Mouse (Mus musculus): ENCODE results near the gene Srarp. TPM values are rescaled to one million over a fixed set of nuclear protein-coding genes. Genes with fewer than 3 reads are reported as not detected.

The Srarp gene
- not detected in 2 replicates for polyA plus RNA-seq (2012; ENCODE audit: insufficient read depth, low replicate concordance)

DNA sequence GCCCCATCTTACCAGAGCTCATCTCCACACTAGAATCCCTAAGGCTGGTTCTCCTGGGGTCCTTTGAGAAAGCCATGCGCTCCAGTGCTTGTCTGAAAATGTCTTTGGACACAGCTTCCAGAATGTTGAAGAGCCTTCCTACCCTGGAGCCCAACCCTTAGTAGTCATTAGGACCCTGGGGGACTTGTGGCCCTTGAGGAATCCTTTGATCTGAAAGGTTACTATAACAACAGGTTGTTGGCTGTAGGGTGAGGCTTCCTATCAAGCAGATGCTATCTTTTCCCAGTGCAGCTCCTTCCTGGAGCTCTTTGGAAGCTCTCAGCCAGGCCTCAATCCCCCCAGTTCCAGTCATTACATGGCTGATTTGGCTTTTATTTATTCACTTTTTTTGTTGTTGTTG lies at the start of gene Srarp:
Srarp (minus strand) TSS at position 132 of the 400 bp plus-strand sequence.
- Histone ChIP-seq H3K27me3 (replicated peaks) (peaks cover 7% of the 10 kb centered on the region), H3K36me3 (replicated peaks; ENCODE audit: low read length) (no peaks in the 10 kb centered on the region), H3K4me3 (replicated peaks) (no peak within 1 kb of the TSS), H3K4me1 (peaks cover 11% of the 10 kb centered on the region), H3K9me3 (no peaks in the 10 kb centered on the region)
- no peak for TF ChIP-seq GATA1 (IDR thresholded peaks at IDR 0.05; ENCODE audit: borderline replicate concordance, low read length)
- no peak for TF ChIP-seq FLI1 (IDR thresholded peaks at IDR 0.05; ENCODE audit: low read length)

DNA sequence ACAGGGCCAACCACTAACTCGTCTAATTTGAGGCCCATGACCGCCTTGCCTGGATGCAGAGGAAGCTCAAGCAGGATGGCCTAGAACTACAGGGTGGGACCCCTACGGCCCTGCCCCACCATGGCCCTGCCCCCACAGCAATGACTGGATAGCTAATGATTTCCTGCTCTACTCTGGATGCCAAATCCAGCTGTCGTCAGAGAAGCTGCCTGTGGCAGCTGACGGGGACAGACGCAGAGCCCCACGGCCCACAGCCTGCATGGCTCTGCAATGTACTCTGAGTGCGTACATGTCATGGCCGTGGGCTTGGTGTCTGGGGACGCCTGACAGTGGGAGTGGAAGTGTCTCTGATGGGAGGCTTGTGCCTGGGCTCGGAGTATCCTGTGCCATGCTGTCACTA lies 48.2 kb upstream of the Srarp start:
- Histone ChIP-seq H3K27me3 (replicated peaks) (no peaks in the 10 kb centered on the region), H3K9me3 (peaks cover 6% of the 10 kb centered on the region), H3K4me1 (no peaks in the 10 kb centered on the region), H3K4me3 (replicated peaks) (no peak overlapping the region), H3K36me3 (replicated peaks; ENCODE audit: low read length) (peaks cover 97% of the 10 kb centered on the region)
- TF ChIP-seq FLI1 (IDR thresholded peaks at IDR 0.05; ENCODE audit: low read length) (no peak), GATA1 (IDR thresholded peaks at IDR 0.05; ENCODE audit: borderline replicate concordance, low read length) (no peak)

DNA sequence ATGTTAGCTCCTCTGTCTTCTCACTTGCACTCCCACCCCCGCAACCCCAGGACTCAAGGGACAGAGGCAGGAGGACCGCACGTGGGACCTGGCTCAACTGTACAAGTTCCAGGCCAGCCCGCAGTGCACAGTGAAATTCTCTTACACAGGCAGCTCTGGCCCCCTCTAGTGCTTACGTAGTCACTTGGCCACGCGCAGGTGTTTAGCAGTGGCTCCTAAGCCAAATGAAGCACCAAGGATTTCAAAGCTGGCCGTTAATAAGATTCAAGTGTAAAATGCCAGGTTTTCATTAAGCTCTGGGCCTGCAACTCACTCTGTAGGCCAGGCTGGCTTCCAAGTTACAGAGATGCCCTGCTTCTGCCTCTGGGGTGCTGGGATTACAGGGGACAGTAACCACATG lies 43.5 kb upstream of the Srarp start:
- Histone ChIP-seq H3K36me3 (replicated peaks; ENCODE audit: low read length) (peaks cover 98% of the 10 kb centered on the region), H3K4me3 (replicated peaks) (no peak overlapping the region), H3K4me1 (peaks cover 4% of the 10 kb centered on the region; the same call in 1 of the 2 replicates), H3K9me3 (peaks cover 47% of the 10 kb centered on the region), H3K27me3 (replicated peaks) (no peaks in the 10 kb centered on the region)
- TF ChIP-seq GATA1 (IDR thresholded peaks at IDR 0.05; ENCODE audit: borderline replicate concordance, low read length) (no peak), FLI1 (IDR thresholded peaks at IDR 0.05; ENCODE audit: low read length) (no peak)

DNA sequence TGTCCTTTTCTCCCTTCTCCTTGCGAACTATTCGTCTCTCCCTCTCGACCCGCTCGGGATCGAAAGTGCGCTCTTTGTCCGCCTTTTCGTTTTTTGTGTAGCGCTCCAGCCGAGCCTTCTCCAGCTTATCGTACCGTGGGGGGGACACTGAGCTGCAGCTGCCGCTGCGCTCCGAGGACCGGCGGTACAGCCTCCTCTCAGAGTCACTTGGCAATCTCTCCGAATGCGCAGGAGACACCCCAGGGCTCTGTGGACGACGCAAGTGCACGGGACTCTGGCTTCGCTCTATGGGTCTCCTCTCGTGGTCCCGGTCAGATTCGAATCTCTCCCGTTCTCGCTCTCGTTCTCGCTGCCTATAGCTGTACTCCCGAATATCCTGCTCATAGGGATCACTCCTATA lies 42.9 kb upstream of the Srarp start:
- H3K9me3 ChIP-seq: peaks cover 54% of the 10 kb centered on the region
- no peak overlapping the region for H3K4me3 ChIP-seq (replicated peaks)
- H3K36me3 ChIP-seq (replicated peaks; ENCODE audit: low read length): peaks cover 98% of the 10 kb centered on the region
- H3K4me1 ChIP-seq: peaks cover 5% of the 10 kb centered on the region; the same call in 1 of the 2 replicates
- TF ChIP-seq FLI1 (IDR thresholded peaks at IDR 0.05; ENCODE audit: low read length) (no peak), GATA1 (IDR thresholded peaks at IDR 0.05; ENCODE audit: borderline replicate concordance, low read length) (no peak)
- H3K27me3 ChIP-seq (replicated peaks): no peaks in the 10 kb centered on the region

DNA sequence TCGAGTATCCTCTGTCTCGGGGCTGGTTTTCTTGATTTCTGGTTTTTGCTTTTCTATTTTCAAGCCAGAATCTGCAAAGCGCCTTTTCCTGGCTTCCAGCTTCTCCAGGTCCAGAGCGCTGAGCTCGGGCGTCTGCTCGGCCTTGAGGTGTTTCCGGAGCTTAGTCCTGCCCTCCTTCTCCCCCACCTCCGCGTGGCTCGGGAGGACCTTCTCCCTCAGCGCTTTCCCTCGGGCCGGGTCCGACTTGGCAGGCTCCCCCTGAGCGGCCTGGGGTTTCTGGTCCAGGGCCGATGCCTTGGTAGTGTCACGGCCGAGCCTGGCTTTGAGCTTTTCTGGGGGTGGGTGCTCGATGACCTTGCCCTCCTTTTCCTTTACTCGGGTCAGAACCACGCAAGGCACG lies 42.3 kb upstream of the Srarp start:
- Histone ChIP-seq H3K4me1 (peaks cover 5% of the 10 kb centered on the region; the same call in 1 of the 2 replicates), H3K4me3 (replicated peaks) (no peak overlapping the region), H3K9me3 (peaks cover 59% of the 10 kb centered on the region), H3K27me3 (replicated peaks) (no peaks in the 10 kb centered on the region), H3K36me3 (replicated peaks; ENCODE audit: low read length) (peaks cover 98% of the 10 kb centered on the region)
- no peak for TF ChIP-seq GATA1 (IDR thresholded peaks at IDR 0.05; ENCODE audit: borderline replicate concordance, low read length)

DNA sequence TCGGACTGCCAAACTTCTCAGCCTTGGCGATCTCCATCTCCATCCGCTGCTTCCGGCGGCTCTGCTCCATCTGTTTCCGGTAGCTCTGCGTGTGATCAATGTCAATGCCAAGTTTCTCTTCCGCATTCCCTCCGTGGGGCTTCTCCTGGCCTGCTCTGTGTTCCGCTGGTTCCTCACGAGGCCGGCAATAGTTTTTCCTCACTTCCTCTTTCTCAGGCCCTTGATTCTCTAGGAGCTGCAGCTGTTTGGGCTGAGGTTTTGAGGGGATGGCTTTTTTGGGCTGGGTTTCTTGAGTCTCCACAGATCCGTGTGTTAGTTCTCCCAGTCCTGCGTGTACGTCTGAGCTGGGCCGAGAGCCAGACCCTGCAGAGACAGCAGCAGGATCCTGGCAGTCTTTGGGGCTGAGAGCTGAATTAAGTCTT lies 41.8 kb upstream of the Srarp start:
- Histone ChIP-seq H3K4me1 (peaks cover 5% of the 10 kb centered on the region; the same call in 1 of the 2 replicates), H3K4me3 (replicated peaks) (no peak overlapping the region), H3K9me3 (peaks cover 65% of the 10 kb centered on the region)

DNA sequence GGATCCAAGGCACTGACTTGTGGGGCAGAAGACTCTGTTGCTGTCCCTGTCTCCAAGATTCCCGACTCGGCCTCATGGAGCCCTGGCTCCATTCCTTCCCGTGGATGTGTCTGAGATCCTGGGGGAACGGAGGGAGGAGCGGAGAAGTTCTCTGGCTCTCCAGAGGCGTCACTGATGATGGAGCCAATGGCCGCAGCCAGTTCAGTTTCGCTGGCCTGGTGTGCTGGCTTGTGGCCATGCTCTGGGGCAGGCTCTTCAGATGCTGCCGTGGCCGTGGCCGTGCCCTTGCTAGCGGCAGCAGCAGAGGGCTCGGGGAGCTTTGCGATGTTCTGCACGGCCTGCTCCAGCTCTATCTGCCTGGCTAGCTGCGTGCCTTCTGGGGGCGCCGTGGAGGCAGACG lies 38.5 kb upstream of the Srarp start:
- no peak for TF ChIP-seq GATA1 (IDR thresholded peaks at IDR 0.05; ENCODE audit: borderline replicate concordance, low read length)
- no peak for TF ChIP-seq FLI1 (IDR thresholded peaks at IDR 0.05; ENCODE audit: low read length)
- H3K4me3 ChIP-seq (replicated peaks): peak overlapping the region; percentile 7
- peaks cover 78% of the 10 kb centered on the region for H3K9me3 ChIP-seq
- peaks cover 5% of the 10 kb centered on the region; the same call in 1 of the 2 replicates for H3K4me1 ChIP-seq
- peaks cover 100% of the 10 kb centered on the region for H3K36me3 ChIP-seq (replicated peaks; ENCODE audit: low read length)
- H3K27me3 ChIP-seq (replicated peaks): no peaks in the 10 kb centered on the region

More for the DNA sequence above, 41.8 kb upstream of the Srarp start:
- no peaks in the 10 kb centered on the region for H3K27me3 ChIP-seq (replicated peaks)
- H3K36me3 ChIP-seq (replicated peaks; ENCODE audit: low read length): peaks cover 98% of the 10 kb centered on the region
- no peak for TF ChIP-seq GATA1 (IDR thresholded peaks at IDR 0.05; ENCODE audit: borderline replicate concordance, low read length)
- no peak for TF ChIP-seq FLI1 (IDR thresholded peaks at IDR 0.05; ENCODE audit: low read length)

DNA sequence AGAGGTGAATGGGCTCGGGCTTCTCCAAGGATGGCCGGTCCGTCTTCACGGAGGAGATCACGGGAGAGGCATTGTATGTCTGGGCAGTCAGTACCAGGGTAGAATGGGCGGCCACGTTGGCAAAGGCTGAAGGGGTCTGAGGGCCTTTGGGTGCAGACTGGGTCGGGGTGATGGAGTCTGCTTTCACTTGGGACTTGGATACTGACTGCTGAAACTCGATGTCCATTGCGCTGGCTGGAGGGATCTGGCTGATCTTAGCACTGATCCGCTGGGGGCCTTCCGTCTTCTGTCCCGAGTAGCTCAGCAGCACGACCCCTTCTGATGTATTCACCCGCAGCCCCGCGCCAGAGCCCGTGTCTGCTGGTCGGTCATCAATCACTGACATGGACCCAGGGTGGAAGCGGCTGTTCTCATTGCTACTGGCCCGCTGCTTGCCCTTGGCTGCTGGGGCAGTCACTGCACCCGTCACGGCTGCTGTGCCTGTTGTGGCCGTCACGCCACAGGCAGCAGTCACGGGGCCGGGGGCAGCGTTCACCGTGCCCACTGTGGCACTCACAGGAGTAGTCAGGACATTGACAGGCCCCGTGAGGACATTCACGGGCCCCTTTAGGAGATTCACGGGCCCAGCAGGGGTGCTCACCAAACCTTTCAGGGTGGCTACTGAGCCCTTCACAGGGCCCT lies 36.9 kb upstream of the Srarp start:
- H3K9me3 ChIP-seq: peaks cover 64% of the 10 kb centered on the region

DNA sequence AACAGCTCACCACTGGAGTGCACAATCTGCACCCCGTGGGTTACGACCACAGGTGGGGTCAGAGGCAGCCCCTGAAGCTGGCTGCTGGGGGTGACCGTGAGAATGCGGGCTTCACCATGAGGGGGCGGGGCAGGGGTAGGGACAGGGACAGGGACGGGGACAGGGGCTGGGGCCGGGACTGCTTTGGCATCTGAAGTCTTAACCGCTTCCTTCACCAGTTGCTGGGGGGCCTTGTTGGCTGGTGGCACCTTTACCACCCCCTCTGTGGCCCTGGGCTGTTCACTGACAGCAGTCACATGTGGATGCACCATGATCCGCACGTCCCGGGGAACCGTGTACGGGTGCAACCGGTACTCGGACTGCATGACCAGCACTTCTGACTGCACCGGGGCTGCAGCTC lies 35.6 kb upstream of the Srarp start:
- H3K27me3 ChIP-seq (replicated peaks): no peaks in the 10 kb centered on the region
- peak overlapping the region; percentile 10 for H3K4me3 ChIP-seq (replicated peaks)
- peaks cover 53% of the 10 kb centered on the region for H3K9me3 ChIP-seq
- TF ChIP-seq GATA1 (IDR thresholded peaks at IDR 0.05; ENCODE audit: borderline replicate concordance, low read length): no peak
- TF ChIP-seq FLI1 (IDR thresholded peaks at IDR 0.05; ENCODE audit: low read length): no peak
- H3K4me1 ChIP-seq: peaks cover 9% of the 10 kb centered on the region
- H3K36me3 ChIP-seq (replicated peaks; ENCODE audit: low read length): peaks cover 99% of the 10 kb centered on the region

More for the DNA sequence above, 36.9 kb upstream of the Srarp start:
- H3K27me3 ChIP-seq (replicated peaks): no peaks in the 10 kb centered on the region
- H3K36me3 ChIP-seq (replicated peaks; ENCODE audit: low read length): peaks cover 99% of the 10 kb centered on the region
- no peak for TF ChIP-seq GATA1 (IDR thresholded peaks at IDR 0.05; ENCODE audit: borderline replicate concordance, low read length)
- TF ChIP-seq FLI1 (IDR thresholded peaks at IDR 0.05; ENCODE audit: low read length): no peak
- peaks cover 5% of the 10 kb centered on the region; the same call in 1 of the 2 replicates for H3K4me1 ChIP-seq
- no peak overlapping the region for H3K4me3 ChIP-seq (replicated peaks)

DNA sequence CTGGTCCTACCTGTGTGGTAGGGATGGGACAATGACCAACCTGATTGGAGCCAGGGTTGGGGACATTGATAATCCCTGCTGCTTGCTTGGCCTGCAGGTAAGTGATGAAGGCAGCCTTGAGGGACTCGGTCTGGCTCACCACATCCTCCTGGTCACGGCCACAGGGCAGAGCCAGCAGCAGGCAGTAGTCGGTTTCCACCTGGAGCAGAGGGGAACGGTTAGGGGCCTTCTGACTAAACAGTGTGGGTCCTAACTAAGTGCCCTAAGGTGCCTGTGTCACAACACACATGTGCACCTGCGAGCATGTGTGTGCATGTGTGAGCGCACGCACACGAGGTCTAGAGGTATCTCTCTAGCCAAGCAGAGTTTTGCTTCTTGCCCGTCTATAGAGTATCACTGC lies 33.4 kb upstream of the Srarp start:
- H3K36me3 ChIP-seq (replicated peaks; ENCODE audit: low read length): peaks cover 99% of the 10 kb centered on the region
- no peak for TF ChIP-seq GATA1 (IDR thresholded peaks at IDR 0.05; ENCODE audit: borderline replicate concordance, low read length)
- no peak for TF ChIP-seq FLI1 (IDR thresholded peaks at IDR 0.05; ENCODE audit: low read length)
- H3K4me3 ChIP-seq (replicated peaks): no peak overlapping the region
- H3K9me3 ChIP-seq: peaks cover 32% of the 10 kb centered on the region
- H3K4me1 ChIP-seq: peaks cover 12% of the 10 kb centered on the region; the same call in 1 of the 2 replicates
- H3K27me3 ChIP-seq (replicated peaks): no peaks in the 10 kb centered on the region
